8 mouse cellular contexts compared by ENCODE assay signal in genomic region chr7:99828083-99828570, GRCm38 (mm10). TPM values are rescaled to one million over a fixed set of nuclear protein-coding genes. Genes with fewer than 3 reads are reported as not detected.
DNase-seq lines count a peak whose midpoint lies in the region; ATAC-seq lines count a peak whose summit lies in the region.

Neu3 (minus strand) TSS chr7:99828417.

- under 1% methylated on average over 26 of the region's 26 CpGs for WGBS in hindbrain, embryonic 11.5 days

- H3K4me1 ChIP-seq in hindbrain, embryonic 11.5 days (replicated peaks; ENCODE audit: control insufficient read depth, insufficient read depth, low read length), result no peaks in the 10 kb centered on the region

- H3K9me3 ChIP-seq in hindbrain, embryonic 11.5 days (ENCODE audit: control insufficient read depth, low read length), result no peaks in the 10 kb centered on the region

- DNase-seq in Muller cell, postnatal 12 days (ENCODE audit: inconsistent ontology term), result peak; percentile 97
- DNase-seq in cerebellum, adult 9-11 months, result peak; percentile 96
- peak; percentile 75 to 93 for DNase-seq in frontal cortex, adult 2 months (ENCODE audit: extremely low spot score in 1 of 2, low spot score in 1 of 2)
- peak; percentile 87 for DNase-seq in hindbrain, embryonic 11.5 days (ENCODE audit: low spot score)
- peak; percentile 87 to 90 for DNase-seq in layer of hippocampus, postnatal 10 days (ENCODE audit: low spot score in 2 of 2)
- peak; percentile 98 for DNase-seq in lung, postnatal 10 days
- peak; percentile 95 for DNase-seq in ovary, postnatal 36 days (ENCODE audit: low spot score)
- peak; percentile 96 for DNase-seq in thymus, postnatal 25 days

- H3K9ac ChIP-seq in hindbrain, embryonic 11.5 days (ENCODE audit: low read depth, low read length), result peak within 1 kb of the TSS; percentile 49

- no peaks in the 10 kb centered on the region for H3K27me3 ChIP-seq in hindbrain, embryonic 11.5 days (ENCODE audit: control insufficient read depth, insufficient read depth, low read length)

- ATAC-seq in hindbrain, embryonic 11.5 days (ENCODE audit: low FRiP score), result peak; percentile 94

- no peaks in the 10 kb centered on the region for H3K36me3 ChIP-seq in hindbrain, embryonic 11.5 days (ENCODE audit: control insufficient read depth, insufficient read depth, low read length)

- H3K27ac ChIP-seq in hindbrain, embryonic 11.5 days (ENCODE audit: low read depth, low read length), result no peak within 1 kb of the TSS

- H3K4me3 ChIP-seq in hindbrain, embryonic 11.5 days (ENCODE audit: low read depth, low read length), result peak within 1 kb of the TSS; percentile 31

- H3K4me2 ChIP-seq in hindbrain, embryonic 11.5 days (replicated peaks; ENCODE audit: low read depth, low read length), result peak within 1 kb of the TSS; percentile 54

RNA-seq across cellular contexts. Expression of gene Neu3, which starts in this region (rescaled TPM):
- 2.1 and 2.2 TPM in 2 replicates for polyA plus RNA-seq in frontal cortex, adult 2 months (2012; rRNA removed)
- 1.8 and 2.1 TPM in 2 replicates for polyA plus RNA-seq in hindbrain, embryonic 11.5 days (2014; fragmentation: Nextera tagmentation; extraction: Ambion mirVana)
- total RNA-seq in layer of hippocampus, postnatal 10 days (2021), result 1 to 10 TPM; 2.4 to 3.7 TPM
